Mouse (Mus musculus) E14TG2a.4 (cell line): ENCODE results near the gene Ctsz.

Experiments used
- CTCF ChIP-seq: conservative IDR thresholded peaks from 2 replicates; pipeline ENCODE4 v1.5.1; 2014; ENCODE audit warnings: low read length
- NANOG ChIP-seq: IDR thresholded peaks from 2 replicates; pipeline ENCODE4 v1.6.1; 2014; ENCODE audit warnings: borderline replicate concordance, low read length, mixed read lengths
- POU5F1 ChIP-seq: IDR thresholded peaks from 2 replicates; pipeline ENCODE4 v1.6.1; 2014; ENCODE audit warnings: low read length, borderline replicate concordance

DNA sequence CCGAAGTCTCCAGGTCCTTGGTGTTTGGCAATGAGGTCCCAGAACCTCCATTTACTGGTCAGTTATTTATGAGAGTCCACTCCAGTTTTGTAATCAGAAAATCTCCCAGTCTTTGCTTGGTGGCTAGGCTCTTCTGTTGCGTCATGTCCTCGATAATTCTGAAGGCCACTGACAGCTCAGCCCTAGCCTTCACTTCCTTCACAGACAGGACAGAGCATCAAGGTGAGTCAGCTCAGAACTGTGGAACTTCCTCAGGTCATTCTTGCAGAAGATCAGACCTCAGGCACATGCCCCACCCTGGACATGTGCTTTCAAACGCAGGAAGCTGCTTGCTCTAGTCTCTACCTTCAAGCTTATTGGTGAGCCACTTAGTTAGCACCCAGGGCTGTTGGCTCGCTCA is 45.5 kb downstream of the Ctsz start:
- TF ChIP-seq CTCF (no peak), POU5F1 (no peak), NANOG (no peak)
